Mouse (Mus musculus) natural killer cell, adult 2 months (primary cell): ENCODE data around the gene Ptprf.

Experiments used
- DNase-seq, 2 experiments: peaks; one replicate each; pipeline ENCODE4 v3.0.0; 2022; ENCODE audit warnings: low spot score in 2 of 2

Gene Ptprf

DNA sequence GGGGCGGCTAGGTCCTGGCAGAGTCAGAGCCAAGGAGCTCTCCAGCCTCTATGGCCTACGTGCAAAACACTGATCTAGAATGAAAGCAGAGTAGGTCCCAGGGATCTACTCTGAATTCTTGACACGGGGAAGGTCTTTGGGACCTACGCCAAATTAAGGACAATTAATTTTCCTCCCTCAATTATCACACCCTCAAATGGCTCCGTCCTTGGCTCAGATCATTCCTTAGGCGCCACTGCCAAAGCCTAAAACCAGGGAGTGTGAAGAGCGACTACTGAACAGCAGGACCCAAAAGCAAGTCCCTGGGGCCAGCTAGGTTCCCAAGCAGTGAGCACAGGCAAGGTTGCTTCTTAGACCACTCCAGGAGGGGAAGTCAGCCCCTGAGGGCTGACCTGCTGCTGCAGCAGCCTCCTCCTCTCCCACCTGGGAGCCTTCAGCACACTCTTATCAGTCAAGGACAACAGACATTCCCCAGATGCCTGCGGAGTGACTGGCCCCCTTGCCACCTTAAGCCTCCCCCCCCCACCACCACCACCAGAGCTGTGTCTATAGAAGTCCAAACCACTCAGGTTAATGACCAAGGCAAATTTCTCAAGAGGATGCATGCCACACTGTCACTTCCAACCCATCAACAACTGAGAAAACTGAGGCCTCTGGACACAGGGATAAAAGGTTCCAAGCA, 31.3 kb downstream of the Ptprf start:
- no peak for DNase-seq

DNA sequence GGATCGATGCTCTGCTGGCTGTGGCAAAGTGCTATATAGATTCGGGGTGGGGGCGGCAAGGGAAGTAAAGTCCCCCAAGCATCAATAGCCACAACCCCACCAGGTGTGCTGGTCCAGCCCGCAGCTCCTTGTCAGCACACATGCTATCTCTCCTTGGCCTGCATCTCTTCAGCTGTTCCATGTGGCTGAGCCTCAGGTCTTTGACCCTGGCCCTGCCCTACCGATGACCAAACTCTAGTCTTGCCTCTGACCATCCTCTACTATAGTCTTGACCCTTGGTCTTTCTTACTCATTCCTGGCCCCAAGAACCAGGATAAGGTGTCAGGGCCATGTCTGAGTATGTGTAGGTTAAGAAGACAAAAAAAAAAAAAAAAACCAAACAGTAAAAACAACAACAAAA, 33.2 kb downstream of the Ptprf start:
- DNase-seq: no peak

DNA sequence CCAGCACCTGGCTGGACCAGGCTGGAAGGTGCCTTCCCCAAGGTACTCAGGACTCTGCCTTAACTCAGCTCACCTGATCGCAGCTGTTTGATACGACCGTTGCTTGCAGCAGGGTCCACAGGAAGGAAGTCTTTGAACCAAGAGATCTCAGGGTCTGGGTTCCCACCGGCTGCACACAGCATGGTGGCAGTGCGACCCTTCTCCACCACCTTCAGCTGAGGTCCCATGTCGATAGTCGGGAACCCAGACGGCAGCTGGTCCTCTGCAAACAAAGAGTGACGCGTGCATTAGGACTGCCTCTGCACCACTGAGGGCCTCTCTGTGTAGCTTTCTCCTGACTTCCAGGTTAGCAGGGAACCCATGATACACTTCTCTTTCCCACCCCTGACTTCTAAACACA, 33.8 kb downstream of the Ptprf start:
- DNase-seq: no peak

DNA sequence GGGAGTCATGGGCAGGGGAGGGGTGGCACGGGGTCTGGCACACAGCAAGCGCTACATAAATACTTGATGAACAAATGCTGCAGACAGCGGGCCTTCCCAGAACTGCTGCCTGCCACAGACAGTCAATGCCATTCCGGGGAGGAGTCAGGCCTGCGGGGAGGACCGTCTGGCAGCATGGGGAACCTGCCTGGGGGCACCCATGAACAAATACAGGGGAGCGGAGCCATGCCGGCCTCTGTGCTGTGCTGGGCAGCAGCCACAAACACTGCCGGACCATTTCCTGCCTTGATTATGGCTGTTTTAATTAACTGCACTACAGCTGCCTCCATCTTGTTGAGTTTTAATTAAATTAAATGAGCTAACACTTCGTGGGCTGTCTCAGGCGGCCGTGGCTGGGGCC, 35.0 kb downstream of the Ptprf start:
- DNase-seq: no peak

DNA sequence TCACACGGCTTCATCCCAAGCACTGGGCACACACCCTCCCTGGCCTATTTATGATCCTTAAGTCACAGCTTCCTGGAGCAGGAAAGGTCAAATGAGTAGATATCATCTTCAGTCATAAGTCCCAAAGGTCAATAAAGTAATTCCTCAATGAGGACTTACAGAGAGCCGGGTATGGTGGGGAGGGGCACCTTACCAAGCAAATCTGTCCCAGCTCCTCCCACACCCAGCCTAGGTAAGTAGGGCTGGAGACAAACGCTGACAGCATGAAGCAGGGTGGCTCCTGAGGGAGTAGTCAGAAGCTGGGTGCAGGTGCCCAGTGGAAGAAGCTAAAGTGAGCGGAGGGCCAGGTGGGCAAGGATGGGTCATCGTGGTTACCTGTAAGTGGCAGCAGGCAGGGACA, 36.3 kb downstream of the Ptprf start:
- no peak for DNase-seq

DNA sequence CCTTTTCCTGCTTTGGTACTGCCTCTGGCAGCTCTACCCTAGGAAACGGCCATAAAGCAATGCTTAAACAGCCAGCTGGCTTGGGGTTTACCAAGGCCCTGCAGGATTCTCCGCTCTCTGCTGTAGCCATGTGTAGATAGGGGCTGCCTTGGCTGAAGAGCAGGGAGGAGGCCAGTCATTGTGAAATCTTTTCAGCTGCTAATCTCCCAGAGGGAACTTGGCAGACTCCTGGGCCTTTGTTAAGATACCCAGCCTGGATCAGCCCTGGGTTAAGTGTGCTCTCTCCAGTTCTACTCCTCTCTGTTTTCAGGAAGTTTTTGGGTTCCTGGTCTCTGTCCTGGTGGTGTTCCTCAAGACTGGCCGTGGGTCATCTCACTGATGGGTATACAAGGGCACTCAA, 43.9 kb downstream of the Ptprf start:
- no peak for DNase-seq

DNA sequence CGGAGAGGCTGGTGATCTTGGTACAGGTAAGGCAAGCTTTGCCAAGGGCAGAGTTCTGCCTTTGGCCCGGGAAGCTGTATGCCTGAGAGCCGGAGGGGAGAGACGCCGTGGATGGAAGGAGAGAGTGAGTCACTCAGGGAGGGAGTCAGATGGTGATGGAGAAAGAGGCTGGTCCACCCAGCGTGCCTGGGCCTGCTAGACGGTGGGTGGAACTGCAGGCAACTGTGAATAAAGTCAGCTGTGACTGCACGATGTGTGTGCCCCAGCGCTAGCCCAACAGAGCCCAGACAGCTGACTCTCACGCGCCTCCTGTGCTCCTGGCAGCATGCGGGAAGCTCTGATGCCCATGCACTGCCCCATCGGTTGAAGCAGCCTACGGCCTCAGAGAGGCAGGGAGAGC, 45.4 kb downstream of the Ptprf start:
- no peak for DNase-seq

DNA sequence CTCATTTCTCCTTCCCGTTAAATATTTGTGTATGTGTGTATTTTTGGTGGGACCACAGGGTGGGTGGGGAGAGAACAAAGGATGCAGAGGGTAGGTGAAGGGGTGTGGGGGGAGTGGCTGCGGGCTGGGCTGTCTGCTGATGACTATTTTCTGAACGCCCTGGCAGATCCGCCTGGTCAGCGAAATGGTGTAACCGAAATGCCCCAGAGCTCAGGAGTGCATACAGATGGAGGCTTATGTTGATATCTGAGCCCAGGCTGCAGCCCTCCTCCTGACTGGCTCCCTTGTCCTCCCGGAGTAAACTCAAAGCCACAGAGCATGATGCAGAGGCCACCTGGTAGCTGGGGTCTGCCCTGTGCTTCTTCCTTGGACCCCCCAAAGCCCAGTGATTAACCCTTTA, 47.4 kb downstream of the Ptprf start:
- DNase-seq: no peak

DNA sequence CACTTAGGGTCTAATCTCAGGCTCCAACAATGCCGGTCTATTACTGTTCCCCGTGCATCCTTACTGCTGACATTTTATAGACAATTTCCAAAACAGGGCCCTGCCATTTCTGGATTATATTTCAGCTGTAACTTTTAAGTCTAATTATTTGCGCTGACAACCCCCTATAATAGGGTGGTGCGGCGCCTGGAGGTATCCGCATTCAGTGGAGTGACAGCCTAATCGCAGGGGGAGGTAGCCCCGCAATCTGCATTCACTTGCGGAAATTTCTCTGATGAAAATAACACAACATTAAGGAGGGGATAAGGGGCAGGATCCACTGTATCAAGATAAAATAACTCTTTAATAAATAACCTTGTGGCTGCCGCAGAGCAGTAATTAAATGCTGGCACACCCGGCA, 47.9 kb downstream of the Ptprf start:
- no peak for DNase-seq

DNA sequence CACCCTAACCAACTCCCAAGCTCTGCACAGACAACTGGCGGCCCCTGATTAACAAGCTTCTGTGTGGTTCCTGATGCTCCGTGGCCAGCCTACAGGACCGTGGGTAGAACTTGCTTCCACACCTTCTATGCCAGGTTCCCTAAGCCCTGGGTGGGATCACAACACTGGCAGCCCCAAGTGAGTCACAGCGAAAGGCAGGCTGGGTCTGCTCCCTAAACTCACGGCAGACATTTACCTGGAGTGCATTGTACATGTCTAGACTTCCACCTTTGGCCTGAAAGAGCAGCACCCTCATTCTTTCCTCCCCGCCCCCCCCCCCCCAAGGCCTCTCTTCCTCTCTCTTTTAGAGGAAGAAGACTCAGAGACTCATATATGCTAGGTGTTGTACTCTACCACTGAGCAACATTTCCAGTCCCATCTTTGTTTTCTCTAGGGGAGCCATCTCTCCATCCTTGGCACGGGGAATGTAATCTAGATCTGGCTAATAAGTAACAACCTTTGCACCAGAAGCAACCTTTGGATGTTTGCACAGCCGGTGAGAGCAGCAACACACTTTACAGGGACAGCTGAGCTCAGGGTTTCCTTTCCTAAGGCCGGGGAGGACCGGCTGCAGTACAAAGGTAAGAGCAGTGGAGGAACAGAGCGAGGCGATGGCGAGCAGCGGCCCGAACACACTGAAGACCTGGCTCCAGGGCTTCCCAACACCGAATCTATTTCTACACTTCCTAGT, 51.1 kb downstream of the Ptprf start:
- no peak for DNase-seq

DNA sequence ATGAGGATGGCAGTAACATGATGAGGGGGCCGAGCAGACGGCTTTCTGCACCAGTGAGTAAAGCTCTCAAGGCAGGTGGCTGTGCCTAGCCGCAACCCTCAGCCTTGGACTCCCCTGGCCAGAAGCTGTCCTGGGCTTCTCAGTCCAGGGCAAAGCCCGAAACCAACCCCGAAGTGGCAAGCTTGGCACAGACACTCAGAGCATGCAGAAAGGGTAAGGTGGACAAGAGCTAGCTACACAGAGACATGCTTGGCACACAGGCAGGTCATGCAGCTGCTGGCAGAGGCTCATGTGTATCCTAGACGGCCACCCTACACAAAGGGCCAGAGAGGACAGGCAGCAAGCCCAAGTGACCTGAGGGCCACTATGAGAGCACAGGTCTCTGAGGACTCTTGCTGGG, 52.5 kb downstream of the Ptprf start:
- DNase-seq: no peak

DNA sequence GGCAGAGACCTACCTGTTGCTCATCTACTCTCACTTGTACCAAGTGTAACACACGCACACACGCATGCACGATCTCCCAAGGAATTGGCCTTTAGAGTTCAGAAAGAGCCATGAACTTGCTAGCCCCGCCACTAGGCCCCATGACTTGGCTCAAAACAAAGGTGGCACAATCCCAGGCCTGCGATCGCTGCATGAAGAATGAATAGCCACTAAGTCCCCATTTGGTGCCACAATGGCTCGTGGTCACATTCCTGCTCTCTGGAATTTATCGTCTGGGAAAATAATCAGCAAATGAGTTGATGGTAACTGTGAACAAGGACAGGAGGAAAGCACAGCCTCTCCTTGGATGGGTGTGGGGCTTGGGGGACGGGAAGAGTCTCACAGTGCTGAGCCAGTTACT, 54.3 kb downstream of the Ptprf start:
- DNase-seq: no peak

DNA sequence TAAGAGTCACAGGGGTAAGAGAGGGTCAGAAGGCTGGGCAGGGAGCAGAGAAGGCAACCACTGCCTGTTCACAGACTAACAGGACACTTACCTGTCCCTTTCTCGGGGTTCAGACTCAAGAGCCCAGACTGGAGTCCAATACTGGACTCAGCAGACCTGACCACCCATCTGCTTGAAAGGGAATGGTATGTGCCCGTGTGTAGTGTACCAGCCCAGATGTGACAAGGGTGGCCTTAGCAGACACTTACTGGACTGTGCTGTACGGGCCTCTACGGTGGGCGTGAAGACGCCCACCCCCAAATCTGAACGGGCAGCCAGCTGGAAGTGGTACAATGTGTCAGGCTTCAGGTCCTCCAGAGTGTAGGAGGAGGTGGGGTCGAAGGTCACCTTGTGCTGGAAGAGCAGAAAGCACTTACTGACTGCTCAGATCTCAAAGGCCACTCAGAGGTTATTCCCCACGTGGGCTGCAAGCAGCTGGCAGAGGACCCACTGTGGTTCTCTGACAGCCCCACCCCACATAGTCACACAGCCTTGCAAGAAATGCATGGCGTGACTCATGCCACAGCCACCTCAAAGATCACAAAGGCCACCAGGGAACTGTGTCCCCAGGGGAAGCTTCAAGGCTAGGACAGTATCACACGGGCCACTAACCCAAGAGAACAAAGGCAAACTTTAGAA, 56.4 kb downstream of the Ptprf start:
- no peak for DNase-seq

DNA sequence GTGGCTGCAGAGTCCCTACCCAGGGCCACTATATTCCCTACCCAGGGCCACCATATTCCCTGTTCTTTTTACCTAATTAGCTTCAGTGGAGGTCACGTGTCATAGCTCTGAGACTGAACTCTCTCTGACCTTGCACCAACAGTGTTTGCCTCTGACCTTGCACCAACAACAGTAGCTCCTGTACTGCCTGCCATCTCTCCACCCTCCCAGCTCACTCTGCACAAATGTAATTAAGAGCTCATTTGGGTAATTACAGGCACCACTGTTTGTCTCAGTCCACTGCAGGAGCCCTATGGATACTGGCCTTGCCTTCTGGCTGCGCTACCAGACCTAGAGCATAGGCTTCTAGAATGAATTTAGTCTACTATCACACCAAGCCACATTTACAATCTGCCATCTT, 57.3 kb downstream of the Ptprf start:
- no peak for DNase-seq

DNA sequence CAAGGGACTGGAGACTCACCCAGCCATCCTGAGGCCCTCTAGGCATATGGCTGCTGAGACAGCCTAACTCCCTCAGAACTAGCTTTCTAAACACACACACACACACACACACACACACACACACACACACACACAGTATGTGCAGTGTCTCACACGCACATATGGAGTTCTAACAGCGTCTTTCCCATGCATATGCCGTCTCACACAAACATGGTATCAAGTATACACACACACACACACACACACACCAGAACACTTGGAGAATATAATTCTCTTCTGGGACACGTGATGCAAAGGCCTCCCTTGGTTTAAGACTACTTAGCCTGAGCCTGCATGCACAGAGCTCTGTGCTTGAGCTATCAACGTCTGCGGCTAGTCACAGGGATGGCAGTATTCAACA, 59.3 kb downstream of the Ptprf start:
- no peak for DNase-seq

DNA sequence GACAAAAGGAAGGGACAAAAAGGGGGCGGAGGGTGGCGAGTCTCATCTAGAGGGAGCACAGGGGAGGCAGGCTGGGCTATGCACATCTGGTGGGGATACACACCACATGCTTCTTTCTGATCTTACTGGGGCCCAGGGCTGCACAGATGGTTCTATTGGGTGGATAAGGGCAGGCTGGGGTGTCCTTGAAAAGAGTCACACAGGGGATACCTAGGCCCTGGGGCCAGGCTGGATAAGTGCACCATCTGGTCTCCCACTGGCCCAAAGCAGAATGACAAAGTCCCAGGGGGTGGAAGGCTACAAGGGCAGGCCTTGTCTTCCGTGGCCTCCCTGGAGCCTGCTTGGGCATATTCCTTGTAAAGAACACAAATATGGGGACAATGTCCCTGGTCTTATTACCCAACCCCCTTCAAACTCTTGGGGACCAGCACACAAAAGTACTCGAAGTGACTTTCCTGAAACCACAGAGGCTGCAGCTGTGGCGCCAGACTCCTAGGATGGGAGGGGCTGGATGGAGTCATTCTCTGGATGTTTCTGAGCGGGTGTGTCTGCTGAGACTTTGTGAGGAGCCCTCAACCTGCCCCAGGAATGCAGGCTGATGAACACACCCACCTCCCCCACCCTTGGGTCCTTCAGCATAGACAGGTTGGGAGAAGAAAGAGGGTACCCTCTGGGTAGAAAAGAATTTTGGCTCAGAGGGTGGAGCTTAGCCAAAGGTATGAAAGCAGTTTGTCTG, 62.0 kb downstream of the Ptprf start:
- no peak for DNase-seq

DNA sequence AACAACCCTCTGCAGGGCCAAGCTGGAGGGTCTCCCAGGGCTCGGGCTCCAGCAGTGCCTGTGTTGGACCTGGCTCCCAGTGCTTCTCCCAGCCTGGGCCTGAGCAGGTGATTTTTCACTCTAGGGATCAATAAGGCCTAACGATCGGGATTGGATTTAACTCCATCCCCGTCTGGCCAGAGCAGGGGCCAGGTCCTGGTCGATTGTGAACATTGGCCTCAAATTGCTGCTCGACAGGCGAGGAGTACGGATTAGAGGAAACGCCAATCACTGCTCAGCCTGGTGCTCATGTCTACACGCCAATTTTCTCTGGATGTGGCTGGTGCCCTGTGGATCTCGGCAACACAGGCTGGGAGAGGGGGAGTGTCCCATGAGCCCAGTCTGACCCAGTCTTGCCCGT, 63.8 kb downstream of the Ptprf start:
- no peak for DNase-seq

DNA sequence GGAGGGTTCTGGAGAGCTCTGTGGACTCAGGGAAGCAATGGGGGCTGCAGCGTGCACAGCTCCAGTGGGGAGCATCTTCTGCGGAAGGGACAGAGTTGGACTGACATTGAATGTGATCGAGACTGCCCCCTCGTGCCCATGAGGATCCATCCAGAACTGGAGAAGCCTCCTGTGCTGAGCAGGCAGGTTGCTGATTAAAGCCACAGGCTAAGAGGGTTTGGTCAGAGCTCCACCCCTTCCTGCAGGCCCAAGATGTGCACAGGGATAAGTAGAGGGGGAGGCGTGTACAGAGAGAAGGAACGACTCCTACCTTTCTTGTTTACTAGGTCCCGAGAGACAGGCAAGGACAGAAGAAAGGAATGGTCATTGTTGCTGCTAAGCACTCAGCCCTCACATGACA, 69.9 kb downstream of the Ptprf start:
- no peak for DNase-seq

DNA sequence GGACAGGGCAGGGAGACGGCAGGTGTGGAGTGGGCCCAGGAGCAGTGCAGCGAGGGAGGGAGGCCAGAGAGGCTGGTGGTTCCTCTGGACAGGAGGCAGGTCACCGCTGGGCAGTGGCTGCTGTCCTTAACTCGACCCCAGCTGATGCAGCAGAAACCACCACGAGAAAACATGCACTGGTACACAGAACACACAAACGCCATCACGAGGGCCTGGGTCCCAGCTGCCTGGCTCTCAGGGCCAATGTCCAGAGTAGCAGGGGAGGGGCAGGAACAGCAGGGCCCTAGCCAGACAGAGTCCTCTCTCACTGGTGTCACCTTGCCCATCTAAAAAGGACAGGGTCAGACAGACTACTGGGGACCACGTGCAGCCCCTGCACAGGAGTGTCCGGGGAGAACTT, 70.4 kb downstream of the Ptprf start:
- no peak for DNase-seq

DNA sequence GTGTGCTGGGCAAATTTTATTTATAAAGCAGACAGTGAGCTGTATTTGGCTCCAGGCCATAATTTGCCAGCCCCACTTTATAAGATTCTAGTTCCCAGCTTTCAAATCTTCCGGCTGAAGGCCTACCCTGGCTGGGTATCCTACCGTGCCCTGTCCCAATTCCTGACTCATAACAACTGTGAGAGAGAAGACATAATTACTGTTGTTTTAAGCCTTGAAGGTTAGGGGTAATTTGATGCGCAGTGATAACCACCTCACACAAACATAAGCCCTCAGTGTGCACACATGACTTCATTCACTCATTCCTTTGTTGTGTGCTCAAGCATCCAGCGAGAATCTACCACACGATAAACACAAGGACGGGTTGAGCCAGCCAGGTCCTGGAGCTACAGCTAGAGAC, 71.7 kb downstream of the Ptprf start:
- DNase-seq: no peak

DNA sequence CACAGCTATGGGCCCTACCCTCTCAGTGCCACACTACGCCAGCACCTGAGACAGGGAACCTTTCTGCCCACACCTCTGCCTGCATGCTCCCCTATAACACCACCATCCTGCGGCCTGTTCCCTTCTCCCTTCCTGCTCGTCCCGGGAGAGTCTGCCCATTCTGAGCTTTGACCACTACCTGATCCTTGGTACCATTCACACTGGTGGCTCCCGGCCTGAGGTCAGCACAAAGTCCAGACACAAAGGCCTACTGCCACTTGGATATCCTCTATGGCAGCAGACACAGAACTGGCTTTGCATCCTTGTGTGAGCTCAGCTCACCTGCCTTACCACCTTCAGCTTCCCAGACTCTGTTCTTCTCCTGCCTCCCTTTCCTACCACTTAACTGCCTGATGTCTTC, 72.7 kb downstream of the Ptprf start:
- DNase-seq: no peak

DNA sequence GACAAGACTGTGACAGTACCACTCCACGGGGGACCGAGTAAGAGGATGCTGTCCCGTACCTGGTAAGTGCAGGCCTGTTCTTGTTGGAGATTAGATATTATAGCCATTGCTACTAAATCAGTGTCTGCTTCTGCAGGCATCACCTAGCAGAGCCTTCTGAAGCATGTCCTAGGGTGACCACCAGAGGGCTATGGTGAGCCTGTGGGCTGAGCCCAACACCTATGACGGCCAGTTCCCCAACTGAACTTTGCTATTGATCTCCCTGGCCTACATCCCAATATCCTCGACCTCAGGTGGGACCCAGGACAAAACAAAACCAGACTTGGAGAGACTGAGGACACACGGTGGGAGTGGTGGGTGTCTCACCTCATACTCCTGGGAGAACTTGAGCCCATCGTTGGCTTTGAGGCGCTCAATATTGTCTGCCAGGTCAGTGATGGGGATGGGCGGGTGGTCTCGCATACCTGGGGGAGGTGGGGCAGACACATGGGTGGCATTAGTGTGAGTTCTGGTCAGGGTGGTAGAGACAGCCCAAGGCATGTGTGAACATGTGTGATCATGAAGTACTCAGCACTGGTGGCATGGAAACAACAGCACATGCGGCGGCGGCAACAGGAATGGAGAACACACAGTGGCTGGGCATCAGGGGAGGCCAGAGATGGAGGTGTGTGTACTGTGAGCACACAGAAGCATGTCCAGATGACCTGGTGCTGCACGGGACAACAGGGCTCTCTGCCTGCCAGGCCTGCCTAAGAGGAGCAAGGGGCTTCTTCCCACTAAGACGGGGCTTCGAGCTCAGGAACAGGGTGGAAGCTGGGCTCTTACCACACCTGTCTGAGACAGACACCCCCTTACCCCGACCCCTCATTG, 74.2 kb downstream of the Ptprf start:
- DNase-seq: peak in 1 of 2 experiments; percentile 25
